Mouse (Mus musculus): Measurements from ENCODE around the gene Hmcn1. TPM values are rescaled to one million over a fixed set of nuclear protein-coding genes. Genes with fewer than 3 reads are reported as not detected.

Hmcn1 gene
- total and polyA plus RNA-seq, 2 experiments from 2014 or later: 1.2 to 2.5 TPM

- Histone ChIP-seq H3K36me3 (ENCODE audit: insufficient read depth, low read length) (no peaks in the 10 kb centered on the region), H3K27ac (ENCODE audit: low read depth, low read length) (no peak overlapping the region), H3K9ac (replicated peaks; ENCODE audit: low read length, poor library complexity, severe bottlenecking) (no peak overlapping the region), H3K4me2 (ENCODE audit: low read depth, low read length, poor library complexity, severe bottlenecking) (no peak overlapping the region), H3K4me1 (ENCODE audit: insufficient read depth, low read length) (no peaks in the 10 kb centered on the region), H3K4me3 (ENCODE audit: low read depth, low read length) (no peak overlapping the region), H3K9me3 (ENCODE audit: low read length) (no peaks in the 10 kb centered on the region), H3K27me3 (ENCODE audit: insufficient read depth, low read length) (no peaks in the 10 kb centered on the region)
- ATAC-seq (ENCODE audit: low FRiP score) (no peak), DNase-seq (ENCODE audit: low spot score) (no peak)
- WGBS: 88% methylated on average over 3 of the region's 3 CpGs
- no peak for TF ChIP-seq CTCF (IDR thresholded peaks at IDR 0.05)
Observed at GRCm38 (mm10) chr1:150546463-150546862, 446.8 kb downstream of the Hmcn1 start.

- no peak overlapping the region for H3K27ac ChIP-seq (ENCODE audit: low read depth, low read length)
- H3K4me2 ChIP-seq (ENCODE audit: low read depth, low read length, poor library complexity, severe bottlenecking): no peak overlapping the region
- ATAC-seq (ENCODE audit: low FRiP score): peak; percentile 87
- peak; percentile 94 for TF ChIP-seq CTCF (IDR thresholded peaks at IDR 0.05)
- H3K9me3 ChIP-seq (ENCODE audit: low read length): no peaks in the 10 kb centered on the region
- no peak overlapping the region for H3K4me3 ChIP-seq (ENCODE audit: low read depth, low read length)
- no peaks in the 10 kb centered on the region for H3K27me3 ChIP-seq (ENCODE audit: insufficient read depth, low read length)
- H3K9ac ChIP-seq (replicated peaks; ENCODE audit: low read length, poor library complexity, severe bottlenecking): no peak overlapping the region
- H3K36me3 ChIP-seq (ENCODE audit: insufficient read depth, low read length): no peaks in the 10 kb centered on the region
- peak; percentile 90 for DNase-seq (ENCODE audit: low spot score)
- no peaks in the 10 kb centered on the region for H3K4me1 ChIP-seq (ENCODE audit: insufficient read depth, low read length)
- 6% methylated on average over 5 of the region's 5 CpGs for WGBS
Observed at GRCm38 (mm10) chr1:150540267-150540666, 453.0 kb downstream of the Hmcn1 start.

DNA sequence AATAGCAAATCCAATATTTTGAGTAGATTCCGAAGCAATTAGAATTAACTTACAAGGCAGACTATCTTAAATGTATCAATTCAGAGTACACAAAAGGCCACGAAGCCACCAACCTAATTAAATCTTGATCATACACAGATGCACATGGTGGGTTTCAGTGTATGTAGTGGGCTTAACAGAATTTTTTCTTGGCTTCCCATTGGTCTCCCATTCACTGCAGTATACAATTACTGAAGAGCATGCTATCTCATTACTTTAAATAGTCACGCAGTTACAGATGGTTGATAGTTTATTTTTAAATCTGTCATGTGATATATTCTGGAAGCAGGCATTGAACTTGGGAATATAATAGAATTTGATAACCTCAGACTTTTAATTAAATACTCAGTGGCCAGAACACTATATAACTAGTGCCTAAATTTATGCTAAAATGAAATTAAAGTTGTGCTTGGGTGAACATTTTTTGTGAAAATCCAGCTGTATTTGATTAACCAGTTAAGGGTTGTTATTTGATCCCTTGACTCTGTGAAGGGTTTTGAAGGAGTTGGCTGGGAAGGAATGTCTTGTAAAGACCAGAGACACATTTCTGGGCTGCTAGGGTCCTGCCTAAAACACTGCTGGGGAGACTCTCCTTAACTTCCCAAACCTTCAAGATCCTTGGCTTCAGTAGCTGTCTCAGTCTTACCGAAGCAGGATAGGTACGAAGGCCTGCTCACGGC lies 455.7 kb downstream of the Hmcn1 start:
- H3K36me3 ChIP-seq (ENCODE audit: insufficient read depth, low read length): no peaks in the 10 kb centered on the region
- no peak for TF ChIP-seq CTCF (IDR thresholded peaks at IDR 0.05)
- H3K4me1 ChIP-seq (ENCODE audit: insufficient read depth, low read length): no peaks in the 10 kb centered on the region
- no peak overlapping the region for H3K4me3 ChIP-seq (ENCODE audit: low read depth, low read length)
- no peak overlapping the region for H3K4me2 ChIP-seq (ENCODE audit: low read depth, low read length, poor library complexity, severe bottlenecking)
- 83% methylated on average over 6 of the region's 6 CpGs for WGBS
- H3K9ac ChIP-seq (replicated peaks; ENCODE audit: low read length, poor library complexity, severe bottlenecking): no peak overlapping the region
- H3K27me3 ChIP-seq (ENCODE audit: insufficient read depth, low read length): no peaks in the 10 kb centered on the region
- no peak overlapping the region for H3K27ac ChIP-seq (ENCODE audit: low read depth, low read length)
- DNase-seq (ENCODE audit: low spot score): no peak
- no peaks in the 10 kb centered on the region for H3K9me3 ChIP-seq (ENCODE audit: low read length)
- ATAC-seq (ENCODE audit: low FRiP score): no peak

DNA sequence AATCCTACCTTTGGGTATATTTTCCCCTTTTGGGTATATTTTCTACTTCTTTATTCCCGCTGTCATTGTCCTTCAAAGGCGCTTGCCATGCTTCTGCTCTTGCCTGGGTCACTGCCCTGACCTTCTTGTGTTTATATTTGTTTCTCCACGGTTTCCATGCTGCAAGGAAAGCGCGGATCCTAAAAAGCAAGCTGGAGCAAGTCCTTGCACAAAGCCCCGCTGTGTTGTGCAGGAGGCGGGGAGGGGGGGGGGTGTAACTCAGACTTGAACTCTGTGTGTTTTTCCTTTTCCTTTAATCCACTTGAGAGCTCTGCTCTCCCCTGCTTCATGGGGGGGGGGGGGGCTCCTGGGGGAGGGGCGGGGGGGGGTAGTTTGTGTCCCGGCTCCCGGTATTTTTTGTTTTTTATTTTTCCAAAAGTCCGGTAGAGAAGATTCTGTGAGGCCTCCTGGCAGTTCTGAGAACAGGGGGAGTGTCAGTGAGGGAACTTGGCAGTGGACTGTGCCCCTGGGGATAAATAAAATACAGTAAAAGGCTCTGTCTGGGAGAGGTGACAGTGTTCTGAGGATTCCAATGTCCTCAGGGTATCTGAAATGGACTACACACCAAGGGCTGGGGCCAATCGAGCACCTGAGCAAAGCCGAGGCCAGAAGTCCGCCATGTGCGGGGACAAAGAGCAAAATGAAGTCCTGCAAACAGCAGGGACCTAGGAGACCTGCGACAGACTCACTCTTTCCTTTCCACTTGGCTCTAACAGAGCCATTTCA lies 457.3 kb downstream of the Hmcn1 start:
- H3K4me1 ChIP-seq (ENCODE audit: insufficient read depth, low read length): no peaks in the 10 kb centered on the region
- peak overlapping the region; percentile 16; the same call in 1 of the 2 replicates for H3K4me2 ChIP-seq (ENCODE audit: low read depth, low read length, poor library complexity, severe bottlenecking)
- ATAC-seq (ENCODE audit: low FRiP score) (peak; percentile 49; the same call in 1 of the 2 replicates), DNase-seq (ENCODE audit: low spot score) (peak; percentile 34)
- H3K4me3 ChIP-seq (ENCODE audit: low read depth, low read length): no peak overlapping the region
- WGBS: 29% methylated on average over 16 of the region's 16 CpGs
- H3K27me3 ChIP-seq (ENCODE audit: insufficient read depth, low read length): no peaks in the 10 kb centered on the region
- no peak for TF ChIP-seq CTCF (IDR thresholded peaks at IDR 0.05)
- no peak overlapping the region for H3K9ac ChIP-seq (replicated peaks; ENCODE audit: low read length, poor library complexity, severe bottlenecking)
- H3K36me3 ChIP-seq (ENCODE audit: insufficient read depth, low read length): no peaks in the 10 kb centered on the region
- no peaks in the 10 kb centered on the region for H3K9me3 ChIP-seq (ENCODE audit: low read length)
- H3K27ac ChIP-seq (ENCODE audit: low read depth, low read length): 0 out of 2 replicates have a peak overlapping the region, but pooled peaks have one; percentile 32

DNA sequence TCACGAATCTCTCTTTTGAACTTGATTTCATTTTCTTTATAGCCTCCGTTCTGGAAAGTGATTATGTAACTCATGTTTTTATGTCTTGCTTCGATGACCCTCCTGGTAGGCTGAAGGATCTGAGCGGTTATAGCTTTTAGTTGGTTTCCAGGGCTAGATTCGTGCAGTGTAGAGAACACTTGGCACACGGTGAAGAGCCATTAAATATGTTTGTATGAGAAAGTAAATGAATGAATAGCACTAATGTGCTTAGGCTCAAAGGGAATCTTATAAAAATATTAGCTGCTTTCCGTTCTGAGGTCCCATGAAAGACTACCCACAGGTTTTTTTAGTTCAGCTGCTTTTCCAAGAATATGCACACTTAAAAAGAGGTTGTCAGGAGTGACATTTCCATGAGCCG lies 458.6 kb downstream of the Hmcn1 start:
- Histone ChIP-seq H3K9me3 (ENCODE audit: low read length) (no peaks in the 10 kb centered on the region), H3K4me3 (ENCODE audit: low read depth, low read length) (no peak overlapping the region), H3K27ac (ENCODE audit: low read depth, low read length) (no peak overlapping the region), H3K36me3 (ENCODE audit: insufficient read depth, low read length) (no peaks in the 10 kb centered on the region), H3K27me3 (ENCODE audit: insufficient read depth, low read length) (no peaks in the 10 kb centered on the region), H3K4me1 (ENCODE audit: insufficient read depth, low read length) (no peaks in the 10 kb centered on the region), H3K9ac (replicated peaks; ENCODE audit: low read length, poor library complexity, severe bottlenecking) (no peak overlapping the region), H3K4me2 (ENCODE audit: low read depth, low read length, poor library complexity, severe bottlenecking) (no peak overlapping the region)
- 84% methylated on average over 8 of the region's 8 CpGs for WGBS
- no peak for TF ChIP-seq CTCF (IDR thresholded peaks at IDR 0.05)
- DNase-seq (ENCODE audit: low spot score) (no peak), ATAC-seq (ENCODE audit: low FRiP score) (no peak)

DNA sequence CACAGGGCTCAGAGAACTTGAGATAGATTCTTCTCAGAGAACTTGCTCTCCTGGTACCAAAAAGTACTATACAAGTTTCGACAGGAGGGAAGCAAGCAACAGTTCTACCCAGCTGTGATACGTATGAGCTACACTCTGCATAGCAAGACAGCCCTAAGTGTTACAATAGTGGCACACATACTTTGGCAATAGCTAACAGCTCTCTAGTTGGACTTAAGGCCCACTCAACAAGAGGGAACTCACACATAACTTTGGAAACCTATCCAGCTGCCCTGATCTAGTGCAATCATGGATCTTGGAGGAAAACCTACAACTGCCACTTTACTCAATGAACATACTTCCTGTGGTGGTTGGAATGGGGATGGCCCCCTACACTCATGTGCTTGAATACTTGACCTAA lies 480.2 kb downstream of the Hmcn1 start:
- DNase-seq (ENCODE audit: low spot score): no peak
- H3K4me2 ChIP-seq (ENCODE audit: low read depth, low read length, poor library complexity, severe bottlenecking): no peak overlapping the region
- no peak overlapping the region for H3K27ac ChIP-seq (ENCODE audit: low read depth, low read length)
- H3K4me3 ChIP-seq (ENCODE audit: low read depth, low read length): no peak overlapping the region
- no peaks in the 10 kb centered on the region for H3K36me3 ChIP-seq (ENCODE audit: insufficient read depth, low read length)
- no peak overlapping the region for H3K9ac ChIP-seq (replicated peaks; ENCODE audit: low read length, poor library complexity, severe bottlenecking)
- no peak for ATAC-seq (ENCODE audit: low FRiP score)
- no peaks in the 10 kb centered on the region for H3K27me3 ChIP-seq (ENCODE audit: insufficient read depth, low read length)
- H3K9me3 ChIP-seq (ENCODE audit: low read length): no peaks in the 10 kb centered on the region
- no peaks in the 10 kb centered on the region for H3K4me1 ChIP-seq (ENCODE audit: insufficient read depth, low read length)
- TF ChIP-seq CTCF (IDR thresholded peaks at IDR 0.05): no peak
- WGBS: 93% methylated on average over 2 of the region's 2 CpGs

Other genes with a start within 250 kb of the Hmcn1 start
- gene Gm47985, start 189.1 kb upstream of the Hmcn1 start, total RNA-seq (2014; rRNA removed): not detected in 2 replicates
- not detected in 2 replicates for gene Gm47985, start 189.1 kb upstream of the Hmcn1 start, polyA plus RNA-seq (2015; fragmentation: Nextera tagmentation; extraction: Ambion mirVana)
- gene Gm8947, start 198.9 kb upstream of the Hmcn1 start, total RNA-seq (2014; rRNA removed): not detected in 2 replicates
- not detected in 2 replicates for gene Gm8947, start 198.9 kb upstream of the Hmcn1 start, polyA plus RNA-seq (2015; fragmentation: Nextera tagmentation; extraction: Ambion mirVana)
- not detected in 2 replicates for gene Gm47995, start 205.0 kb upstream of the Hmcn1 start, total RNA-seq (2014; rRNA removed)
- not detected in 2 replicates for gene Gm47995, start 205.0 kb upstream of the Hmcn1 start, polyA plus RNA-seq (2015; fragmentation: Nextera tagmentation; extraction: Ambion mirVana)
- gene 3110040M04Rik, start 210.7 kb upstream of the Hmcn1 start, total RNA-seq (2014; rRNA removed): not detected in 2 replicates
- gene 3110040M04Rik, start 210.7 kb upstream of the Hmcn1 start, polyA plus RNA-seq (2015; fragmentation: Nextera tagmentation; extraction: Ambion mirVana): not detected in 2 replicates
- not detected in 2 replicates for gene Gm47996, start 216.7 kb upstream of the Hmcn1 start, total RNA-seq (2014; rRNA removed)
- not detected in 2 replicates for gene Gm47996, start 216.7 kb upstream of the Hmcn1 start, polyA plus RNA-seq (2015; fragmentation: Nextera tagmentation; extraction: Ambion mirVana)